Mouse (Mus musculus): ENCODE measurements around the gene Rbsn.

Gene Rbsn

GRCm38 (mm10) chr6:92214773-92215449 is at the start of gene Rbsn:
Gene Rbsn, minus strand, starts transcription at chr6:92214925.
- DNase-seq (ENCODE audit: low spot score): peak; percentile 85

DNA sequence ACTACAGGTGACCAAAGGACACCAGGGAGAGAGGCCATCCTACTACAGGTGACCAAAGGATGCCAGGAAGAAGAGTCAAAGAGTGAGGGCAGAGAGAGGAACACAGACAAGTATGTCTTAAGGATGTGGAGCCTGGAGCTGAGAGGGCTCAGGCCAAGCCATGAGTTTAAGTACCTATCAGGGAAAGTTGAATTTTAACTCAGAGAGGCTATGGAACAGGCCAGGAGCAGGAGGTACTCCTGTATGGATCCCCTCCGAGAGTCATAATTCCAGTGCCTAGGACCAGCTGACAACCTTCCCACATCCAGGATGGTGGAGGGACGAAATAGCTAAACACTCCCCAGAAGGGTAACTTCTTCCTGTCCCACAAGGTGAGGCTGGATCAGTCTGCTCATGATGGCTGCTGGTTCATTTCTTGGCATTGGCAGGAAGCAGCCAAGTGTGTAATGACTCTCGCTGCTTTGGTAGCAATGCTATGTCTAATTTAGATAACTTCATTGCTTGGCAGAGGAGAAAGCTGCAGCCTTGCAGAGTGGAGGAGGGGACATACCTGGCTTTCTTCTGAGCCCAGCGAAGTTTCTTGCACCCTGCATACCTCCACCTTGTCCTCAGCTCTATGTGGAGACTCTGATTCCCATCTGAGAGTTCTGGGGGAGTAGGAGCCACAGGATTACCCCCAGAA is 46.6 kb upstream of the Rbsn start:
- DNase-seq (ENCODE audit: low spot score): no peak

DNA sequence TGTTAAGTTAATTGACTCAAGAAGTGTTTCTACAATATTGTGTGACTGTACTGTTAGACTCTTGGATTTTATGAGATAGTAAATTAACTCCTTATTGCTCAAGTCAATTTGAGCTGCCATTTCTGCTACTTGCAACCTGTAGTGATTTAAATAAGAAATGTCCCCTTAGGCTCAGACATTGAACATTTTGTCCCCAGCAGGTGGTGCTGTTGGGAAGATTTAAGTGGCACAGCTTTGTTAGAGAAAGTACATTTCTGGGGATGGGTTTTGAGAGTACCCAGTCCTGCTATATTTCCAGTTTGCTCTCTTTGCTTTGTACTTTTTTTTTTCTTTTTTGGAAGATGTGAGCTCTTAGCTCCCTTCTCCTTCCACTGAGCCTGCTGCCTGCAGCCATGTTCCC is 40.6 kb upstream of the Rbsn start:
- no peak for DNase-seq (ENCODE audit: low spot score)

DNA sequence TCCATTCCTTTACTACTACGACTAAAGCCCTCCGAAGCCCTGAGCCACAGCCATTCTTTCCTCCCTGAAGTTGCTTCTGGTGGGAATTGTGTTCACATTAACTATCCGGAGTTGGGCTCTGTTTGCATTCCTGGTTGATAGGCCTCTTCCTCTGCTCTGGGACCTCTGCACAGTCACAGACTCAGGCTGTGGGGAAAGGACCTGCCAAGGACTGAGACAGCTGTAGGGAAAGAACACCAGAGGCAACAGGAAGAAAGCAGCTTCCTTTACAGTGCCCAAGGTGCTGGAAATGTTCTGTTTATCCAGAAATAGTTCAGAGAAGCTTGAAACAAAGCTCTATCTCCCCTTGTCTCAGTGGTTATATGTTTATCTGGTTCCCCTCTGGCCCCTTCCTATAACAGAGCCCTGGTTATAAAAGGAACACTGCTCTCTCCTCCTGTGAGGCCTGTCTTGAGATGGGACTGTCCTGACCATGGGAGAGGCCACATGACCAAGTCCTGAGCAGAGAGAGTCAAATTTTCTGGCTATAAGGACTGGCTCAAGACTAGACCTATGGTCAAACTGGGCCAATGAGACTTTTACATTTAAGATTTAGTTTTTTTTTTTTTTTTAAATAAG is 38.6 kb upstream of the Rbsn start:
- no peak for DNase-seq (ENCODE audit: low spot score)

DNA sequence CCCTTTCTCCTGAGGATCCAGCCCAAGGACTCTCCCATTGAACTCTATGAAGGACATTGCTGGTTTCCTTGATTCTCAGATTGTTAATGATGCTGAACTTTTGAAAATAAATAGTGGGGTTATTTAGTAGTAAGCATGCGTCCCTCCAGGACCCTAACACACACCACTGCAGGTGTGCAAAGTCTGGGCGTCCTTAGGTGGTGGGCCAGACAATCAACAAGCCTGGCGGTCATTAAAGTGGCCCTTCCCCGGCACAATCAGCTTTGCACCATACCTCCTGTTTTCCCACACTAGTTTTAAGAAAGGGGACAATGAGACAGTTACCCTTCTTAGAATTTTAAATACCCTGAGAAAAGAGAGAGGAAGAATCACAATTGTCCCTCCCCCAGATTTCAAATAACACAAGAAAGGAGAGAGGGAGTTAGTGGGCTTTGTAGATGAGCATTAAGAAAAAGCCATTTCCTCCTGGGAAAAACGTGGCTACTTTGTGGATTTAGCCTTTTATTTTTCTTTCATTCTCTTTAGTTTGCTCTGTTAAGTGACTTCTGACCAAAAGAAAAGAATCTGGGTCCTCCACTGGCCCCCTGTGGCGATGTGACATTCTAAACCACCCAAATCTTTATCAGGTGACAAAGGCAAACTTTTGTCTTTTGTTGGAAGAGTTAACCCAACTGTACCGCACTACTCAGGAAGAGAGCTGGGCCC is 32.6 kb upstream of the Rbsn start:
- no peak for DNase-seq (ENCODE audit: low spot score)

GRCm38 (mm10) chr6:92246335-92246734 is 31.6 kb upstream of the Rbsn start:
- DNase-seq (ENCODE audit: low spot score): no peak

- no peak for DNase-seq (ENCODE audit: low spot score)
Observed at GRCm38 (mm10) chr6:92244591-92244990, 29.9 kb upstream of the Rbsn start, which contains the start of gene Trh. Gene Trh, minus strand, starts transcription at chr6:92244650.

DNA sequence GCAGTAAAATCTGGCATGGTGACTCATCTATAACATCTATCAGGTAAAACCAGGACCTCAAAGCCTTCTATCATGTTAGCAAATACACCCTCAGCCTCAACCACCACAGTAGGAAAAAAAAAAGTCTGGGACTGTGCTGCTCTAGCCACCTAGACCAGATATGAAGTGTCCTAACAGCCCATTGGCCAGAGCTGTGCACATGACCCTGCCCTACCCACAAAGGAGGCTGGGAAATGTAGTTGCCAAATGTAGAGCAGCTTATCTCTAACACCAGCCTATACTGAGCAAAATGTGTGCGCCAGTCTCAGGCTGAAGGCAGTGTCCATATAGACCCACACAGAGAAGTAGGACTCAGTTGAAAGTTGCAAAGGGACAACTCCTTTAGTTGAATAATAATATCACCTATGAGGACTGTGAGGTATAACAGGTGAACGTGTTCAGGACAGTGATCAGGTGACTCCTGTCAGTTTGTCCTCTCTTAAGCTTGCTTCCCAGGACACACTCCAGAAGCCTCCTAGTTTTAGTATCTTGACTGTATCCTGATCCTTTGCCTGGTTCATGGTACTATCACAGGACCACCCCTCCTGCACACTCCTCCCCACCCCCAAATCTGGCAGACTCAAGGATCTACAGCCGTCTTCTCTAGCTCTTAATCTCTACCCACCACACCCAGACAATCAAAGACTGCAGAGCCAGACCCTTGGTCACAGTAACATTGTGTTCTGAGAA is 26.6 kb upstream of the Rbsn start:
- no peak for DNase-seq (ENCODE audit: low spot score)

GRCm38 (mm10) chr6:92235036-92235435 is 20.3 kb upstream of the Rbsn start:
- DNase-seq (ENCODE audit: low spot score): no peak

DNA sequence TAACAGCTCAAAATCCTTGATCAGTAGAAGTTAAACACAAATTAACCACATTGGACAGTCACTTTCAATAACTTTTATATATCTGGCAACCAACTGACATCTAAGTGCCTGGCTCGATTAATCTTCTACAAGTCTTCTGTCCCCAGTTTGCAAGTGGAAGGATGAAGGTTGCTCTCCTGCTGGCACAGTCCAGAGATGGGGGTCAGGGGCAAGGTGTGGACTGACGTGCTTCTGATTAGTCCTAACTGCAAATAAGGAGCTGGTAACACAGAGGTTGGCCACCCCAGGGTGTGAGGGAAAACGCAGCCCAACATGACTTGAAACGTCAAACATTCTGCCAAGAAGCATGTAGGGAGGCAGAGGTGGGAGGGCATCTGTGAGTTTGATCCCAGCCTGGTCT is 17.0 kb upstream of the Rbsn start:
- no peak for DNase-seq (ENCODE audit: low spot score)

DNA sequence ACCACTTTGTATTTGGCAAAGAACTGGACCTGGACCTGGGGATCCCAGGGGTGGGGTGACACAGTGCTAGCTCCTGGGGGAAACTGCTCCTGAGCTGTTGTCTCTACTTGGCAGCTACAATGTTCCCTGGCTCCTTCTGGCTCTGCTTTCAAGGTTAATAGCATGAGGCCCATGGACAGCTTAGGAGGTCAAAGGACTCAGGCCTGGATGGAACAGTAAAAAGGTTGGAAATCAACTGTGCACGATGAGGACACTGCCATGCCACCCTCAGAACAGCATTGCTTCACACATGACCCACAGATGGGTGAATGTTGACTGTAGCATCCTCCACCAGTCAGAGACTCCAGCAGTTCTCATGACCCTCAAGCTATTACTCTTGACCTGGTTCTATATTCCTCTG is 16.6 kb upstream of the Rbsn start:
- no peak for DNase-seq (ENCODE audit: low spot score)

DNA sequence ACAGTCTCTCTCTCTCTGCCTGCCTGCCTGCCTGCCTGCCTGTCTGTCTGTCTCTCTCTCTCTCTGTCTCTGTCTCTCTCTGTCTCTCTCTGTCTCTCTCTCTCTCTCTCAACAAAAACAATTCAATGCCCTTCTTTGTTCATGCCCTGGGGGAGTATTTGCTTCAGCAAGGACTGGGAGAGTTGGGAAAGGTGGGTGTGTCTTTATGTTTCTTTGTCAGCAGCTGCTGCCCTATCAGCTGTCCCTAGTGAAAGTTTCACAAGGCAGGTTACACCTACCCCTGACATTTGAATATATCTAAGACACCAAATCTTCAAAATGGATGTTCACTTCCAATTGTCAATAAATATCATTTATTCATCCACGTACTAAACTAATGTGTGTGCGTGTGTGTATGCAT is 14.9 kb upstream of the Rbsn start:
- no peak for DNase-seq (ENCODE audit: low spot score)

GRCm38 (mm10) chr6:92229103-92229502 is 14.4 kb upstream of the Rbsn start:
- DNase-seq (ENCODE audit: low spot score): no peak

DNA sequence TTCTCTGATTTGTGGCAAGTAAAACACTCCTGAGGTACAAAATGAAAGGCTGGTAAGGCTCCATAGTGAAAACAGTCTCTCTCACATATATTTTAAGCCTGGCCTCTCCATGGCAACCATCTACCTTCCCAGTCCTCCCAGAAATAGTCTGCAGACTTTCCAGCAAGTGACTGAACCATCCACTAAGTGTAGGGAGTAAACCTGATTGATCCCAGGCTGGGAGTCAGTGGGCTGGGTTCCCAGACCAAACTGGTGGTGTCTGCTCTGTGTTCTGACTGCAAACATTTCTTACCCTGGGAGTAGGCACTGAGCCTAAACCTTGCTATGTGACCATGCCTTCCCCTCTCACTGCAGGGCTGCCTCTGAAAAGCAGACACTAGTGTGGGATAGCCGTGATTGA is 10.3 kb upstream of the Rbsn start:
- DNase-seq (ENCODE audit: low spot score): no peak

DNA sequence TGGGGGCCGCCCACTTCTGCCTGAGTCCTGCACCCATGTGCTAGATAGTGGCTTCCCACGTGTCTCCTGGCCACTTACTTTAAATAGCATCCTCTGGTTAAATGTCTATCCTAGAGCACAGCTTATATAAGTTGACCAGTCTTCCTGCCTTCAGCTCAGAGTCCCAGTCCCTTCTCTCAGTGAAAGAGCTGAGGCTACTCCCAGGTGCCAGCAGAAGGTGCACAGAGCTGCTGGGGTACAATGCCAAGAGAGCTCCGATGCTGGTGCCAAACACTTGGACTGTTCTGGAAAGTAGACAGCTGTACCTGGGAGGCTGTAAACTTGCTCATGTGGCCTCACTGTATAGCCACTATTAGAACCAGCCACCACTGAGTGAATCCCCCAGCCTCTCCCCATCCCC is 7.3 kb upstream of the Rbsn start:
- no peak for DNase-seq (ENCODE audit: low spot score)

- no peak for DNase-seq (ENCODE audit: low spot score)
Observed at GRCm38 (mm10) chr6:92221604-92222003, 6.9 kb upstream of the Rbsn start.

GRCm38 (mm10) chr6:92219445-92219844 is 4.7 kb upstream of the Rbsn start:
- no peak for DNase-seq (ENCODE audit: low spot score)

DNA sequence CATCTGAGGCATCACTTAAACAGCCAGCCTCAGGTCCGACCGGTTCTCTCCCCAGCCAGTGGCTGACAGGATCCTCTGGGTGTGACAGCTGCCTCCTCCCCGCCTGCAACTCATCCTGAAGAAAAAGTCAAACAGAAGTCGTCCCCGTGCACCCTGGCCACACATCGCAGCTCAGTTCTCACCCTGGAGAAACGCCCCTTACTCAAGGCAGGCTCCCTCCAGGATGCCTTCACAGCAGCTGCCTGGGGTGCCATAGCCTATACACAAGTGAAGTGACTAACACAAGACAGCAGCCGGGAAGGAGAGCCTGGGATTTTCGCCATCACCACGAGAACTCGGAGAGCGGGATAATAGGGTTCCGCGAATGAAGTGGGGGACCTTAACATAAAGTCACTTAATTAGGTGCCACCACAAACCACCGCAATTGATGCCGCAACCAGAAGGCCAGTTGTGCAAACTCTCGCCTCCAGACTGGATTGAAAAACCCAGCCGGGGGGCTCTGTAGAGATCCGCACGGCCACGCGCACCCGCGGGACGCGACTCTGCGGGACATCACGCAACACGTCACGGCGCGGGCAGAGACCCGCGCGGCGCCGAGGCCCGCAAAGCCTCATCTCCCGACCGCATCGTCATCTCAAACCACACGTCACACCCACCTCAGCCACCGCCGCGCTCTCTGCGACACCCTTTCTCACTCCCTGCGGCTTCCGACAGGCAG is 511 bp downstream of the Rbsn start:
- no peak for DNase-seq (ENCODE audit: low spot score)

DNA sequence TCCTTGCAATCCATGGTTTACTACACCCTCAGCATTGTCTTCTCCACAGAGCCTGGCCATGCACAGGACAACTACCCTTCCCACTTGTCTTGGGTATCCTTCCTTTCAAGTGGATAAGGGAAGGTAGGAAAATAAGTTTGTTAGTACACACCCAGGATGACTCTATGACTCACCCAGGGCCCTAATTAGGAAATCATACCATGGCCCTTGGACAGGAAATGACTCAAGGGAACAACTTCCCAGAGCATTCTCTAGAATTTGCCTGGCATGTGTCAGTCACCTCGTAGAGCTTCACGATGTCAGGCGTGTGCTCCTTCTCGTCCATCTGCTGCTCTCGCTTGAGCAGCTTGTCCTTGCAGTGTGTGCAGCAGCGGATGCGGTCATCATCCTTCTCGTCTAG is 15.3 kb downstream of the Rbsn start:
- no peak for DNase-seq (ENCODE audit: low spot score)

- no peak for DNase-seq (ENCODE audit: low spot score)
Observed at GRCm38 (mm10) chr6:92184178-92184577, 30.5 kb downstream of the Rbsn start.

- peak; percentile 50 for DNase-seq (ENCODE audit: low spot score)
Observed at GRCm38 (mm10) chr6:92183621-92184131, 31.0 kb downstream of the Rbsn start, which contains the start of gene Mrps25. Gene Mrps25, minus strand, starts transcription at chr6:92184033.
